Mouse (Mus musculus): Measurements from ENCODE around the gene Robo1. TPM values are rescaled to one million over a fixed set of nuclear protein-coding genes. Genes with fewer than 3 reads are reported as not detected.

Robo1 gene
- 4.7 and 5.5 TPM in 2 replicates for polyA plus RNA-seq (2012; rRNA removed)

GRCm38 (mm10) chr16:72307537-72308330 is at the start of gene Robo1:
Robo1 (plus strand) TSS chr16:72308306.

